ENCODE assay signal across 20 mouse cellular contexts in the genomic region with DNA sequence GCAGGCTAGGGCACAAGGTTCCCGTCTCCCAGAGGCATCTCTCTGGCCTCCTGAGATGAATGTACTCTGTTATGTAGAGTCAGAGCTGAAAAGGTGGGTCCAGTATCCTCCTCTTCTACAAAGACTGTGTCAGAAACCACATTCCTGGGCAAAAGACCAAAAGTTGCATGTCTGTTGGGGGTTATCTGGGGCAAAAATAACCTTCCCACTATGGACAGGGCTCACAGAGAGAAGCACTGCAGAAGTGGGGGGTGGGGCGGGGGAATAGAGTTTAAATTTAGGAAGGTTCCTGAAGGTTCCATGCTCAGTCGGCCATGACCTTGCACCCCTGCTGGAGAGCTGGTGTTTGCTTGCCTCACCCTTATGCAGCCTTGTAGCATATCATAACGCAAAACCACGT.
DNase-seq lines count a peak whose midpoint lies in the region; ATAC-seq lines count a peak whose summit lies in the region.
"Had no signal": no experiment of that assay in that cellular context is flagged by ENCODE, and none has a peak within 500 bp of the region (broad histone marks: within the 10 kb centered on the region; RNA-seq: fewer than 3 reads in every experiment).

No protein-coding gene starts in this region.

- H3K4me2 ChIP-seq in heart, embryonic 15.5 days, result no peak overlapping the region
- H3K4me2 ChIP-seq: embryonic facial prominence, embryonic 15.5 days; limb, embryonic 13.5 days; midbrain, embryonic 11.5 days; stomach, embryonic 15.5 days had no signal

- no peak overlapping the region for H3K4me3 ChIP-seq in heart, embryonic 15.5 days
- no peak overlapping the region for H3K4me3 ChIP-seq in brown adipose tissue, adult 24 weeks (ENCODE audit: insufficient read depth, low read depth, low read length)
- H3K4me3 ChIP-seq: embryonic facial prominence, embryonic 15.5 days; hindbrain, embryonic 10.5 days; limb, embryonic 13.5 days; stomach, embryonic 15.5 days had no signal

- no peak for DNase-seq in heart, postnatal 25 days (ENCODE audit: low spot score)
- DNase-seq in kidney, postnatal 10 days, result peak; percentile 26
- DNase-seq in kidney, postnatal 25 days, result no peak
- no peak for DNase-seq in right cerebral cortex, postnatal 10 days (ENCODE audit: low spot score in 2 of 2)
- DNase-seq: adrenal gland, adult 8-10 months; cerebellum, adult 18-20 months; cerebellum, postnatal 25 days; kidney, adult 18-20 months; layer of hippocampus, postnatal 36 days; lung, postnatal 10 days; thymus, adult 18-20 months had no signal

- peaks cover 6% of the 10 kb centered on the region for H3K4me1 ChIP-seq in heart, embryonic 15.5 days (replicated peaks)
- peaks cover 11% of the 10 kb centered on the region for H3K4me1 ChIP-seq in brown adipose tissue, adult 24 weeks (ENCODE audit: control insufficient read depth, insufficient read depth, insufficient read length, low read length)
- H3K4me1 ChIP-seq: limb, embryonic 13.5 days; stomach, embryonic 15.5 days had no signal

- H3K9me3 ChIP-seq in heart, embryonic 15.5 days (replicated peaks), result no peaks in the 10 kb centered on the region
- H3K9me3 ChIP-seq: embryonic facial prominence, embryonic 15.5 days; hindbrain, embryonic 10.5 days; limb, embryonic 13.5 days; stomach, embryonic 15.5 days had no signal

- peak overlapping the region; percentile 15; the same call in 1 of the 2 replicates for H3K27ac ChIP-seq in heart, embryonic 15.5 days
- H3K27ac ChIP-seq in brown adipose tissue, adult 24 weeks (replicated peaks; ENCODE audit: low read depth, low read length), result peak overlapping the region; percentile 7; the same call in 1 of the 2 replicates
- H3K27ac ChIP-seq: embryonic facial prominence, embryonic 15.5 days; hindbrain, embryonic 10.5 days; limb, embryonic 13.5 days; liver, embryonic 14.5 days; stomach, embryonic 15.5 days had no signal

- no peak for ATAC-seq in heart, embryonic 15.5 days (replicated peaks; ENCODE audit: insufficient number of reproducible peaks, insufficient read depth, low FRiP score, low read depth)
- peak; percentile 62 for ATAC-seq in megakaryocyte-erythroid progenitor cell, adult 5-6 weeks (replicated peaks; ENCODE audit: low FRiP score, low TSS enrichment, poor library complexity, severe bottlenecking)

- H3K27me3 ChIP-seq in heart, embryonic 15.5 days, result no peaks in the 10 kb centered on the region
- H3K27me3 ChIP-seq: embryonic facial prominence, embryonic 15.5 days; limb, embryonic 13.5 days; stomach, embryonic 15.5 days had no signal

- H3K9ac ChIP-seq in heart, embryonic 15.5 days, result no peak overlapping the region
- H3K9ac ChIP-seq: embryonic facial prominence, embryonic 15.5 days; limb, embryonic 13.5 days; liver, embryonic 14.5 days; stomach, embryonic 15.5 days had no signal

- no peaks in the 10 kb centered on the region for H3K36me3 ChIP-seq in heart, embryonic 15.5 days
- H3K36me3 ChIP-seq: embryonic facial prominence, embryonic 15.5 days; hindbrain, embryonic 10.5 days; limb, embryonic 13.5 days; stomach, embryonic 15.5 days had no signal

- 58% methylated on average over 5 of the region's 5 CpGs for WGBS in heart, embryonic 15.5 days

- intact Hi-C loops in heart, postnatal 25 days (cut with DNase I), result no loop called here
